In the genomic region with DNA sequence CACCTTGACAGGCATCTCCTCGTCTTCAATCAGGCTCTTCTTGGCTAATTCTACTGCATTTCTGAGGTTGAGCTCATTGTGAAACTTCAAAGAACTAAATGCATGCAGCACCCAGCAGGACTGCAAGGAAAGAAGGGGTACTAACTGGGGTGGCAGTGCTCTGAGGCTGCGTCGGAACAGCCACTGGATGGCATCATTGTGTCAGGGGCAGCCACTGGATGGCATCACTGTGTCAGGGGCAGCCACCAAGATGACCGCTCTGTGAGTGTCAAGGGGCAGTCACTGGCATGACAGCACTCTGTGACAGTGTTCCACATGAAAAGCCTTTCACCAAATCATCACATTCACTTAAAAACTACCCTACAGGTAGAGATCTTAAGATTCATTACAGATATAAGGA, we compare ENCODE assay signal across 21 mouse cellular contexts. TPM values are rescaled to one million over a fixed set of nuclear protein-coding genes. Genes with fewer than 3 reads are reported as not detected.
A peak's percentile ranks its signal among the peaks of the same experiment; 100 is the strongest.
DNase-seq lines count a peak whose midpoint lies in the region; ATAC-seq and TF ChIP-seq lines count a peak whose summit lies in the region.
"Had no signal": no experiment of that assay in that cellular context is flagged by ENCODE, and none has a peak within 500 bp of the region (broad histone marks: within the 10 kb centered on the region; RNA-seq: fewer than 3 reads in every experiment).

No protein-coding gene starts in this region.

- no peak for ATAC-seq in lung, postnatal 0 days
- ATAC-seq: forebrain, embryonic 15.5 days had no signal

- no peak overlapping the region for H3K4me2 ChIP-seq in lung, postnatal 0 days (replicated peaks; ENCODE audit: low read depth, low read length)
- H3K4me2 ChIP-seq: embryonic facial prominence, embryonic 15.5 days; forebrain, embryonic 15.5 days; heart, embryonic 12.5 days; hindbrain, embryonic 13.5 days; kidney, embryonic 15.5 days; liver, embryonic 15.5 days had no signal

- 79% methylated on average over 4 of the region's 4 CpGs for WGBS in lung, postnatal 0 days

- no peak overlapping the region for H3K27ac ChIP-seq in gastrocnemius, adult 2 months
- H3K27ac ChIP-seq in lung, postnatal 0 days (ENCODE audit: low read length), result no peak overlapping the region
- no peak overlapping the region for H3K27ac ChIP-seq in ES-Bruce4 (ENCODE audit: insufficient read depth, low read length)
- H3K27ac ChIP-seq: embryonic facial prominence, embryonic 15.5 days; forebrain, embryonic 15.5 days; hindbrain, embryonic 13.5 days; kidney, embryonic 15.5 days; liver, embryonic 15.5 days had no signal

- no peak overlapping the region for H3K4me3 ChIP-seq in gastrocnemius, adult 2 months
- no peak overlapping the region for H3K4me3 ChIP-seq in lung, postnatal 0 days (ENCODE audit: low read depth, low read length)
- H3K4me3 ChIP-seq in ES-Bruce4 (ENCODE audit: low read depth, low read length), result no peak overlapping the region
- H3K4me3 ChIP-seq: embryonic facial prominence, embryonic 15.5 days; forebrain, embryonic 15.5 days; heart, embryonic 12.5 days; hindbrain, embryonic 13.5 days; kidney, embryonic 15.5 days; liver, embryonic 15.5 days had no signal

- no peaks in the 10 kb centered on the region for H3K9me3 ChIP-seq in lung, postnatal 0 days (ENCODE audit: low read length)
- no peaks in the 10 kb centered on the region for H3K9me3 ChIP-seq in ES-Bruce4 (replicated peaks; ENCODE audit: control insufficient read depth, insufficient read depth, low read length, poor library complexity, severe bottlenecking)
- H3K9me3 ChIP-seq: embryonic facial prominence, embryonic 15.5 days; forebrain, embryonic 15.5 days; heart, embryonic 12.5 days; hindbrain, embryonic 13.5 days; kidney, embryonic 15.5 days; liver, embryonic 15.5 days had no signal

- no peak for TF ChIP-seq POLR2A in ES-Bruce4 (IDR thresholded peaks at IDR 0.05; ENCODE audit: insufficient read depth, low read length)

- DNase-seq in gastrocnemius, adult 2 months, result peak; percentile 18
- no peak for DNase-seq in gastrocnemius, adult 8-10 months (ENCODE audit: low spot score in 2 of 2)
- DNase-seq in kidney, postnatal 10 days, result peak; percentile 6
- no peak for DNase-seq in kidney, adult 11 months
- no peak for DNase-seq in lung, postnatal 0 days (ENCODE audit: low spot score)
- no peak for DNase-seq in lung, adult 18-20 months
- no peak for DNase-seq in right cerebral cortex, postnatal 4 days
- DNase-seq: cerebellum, adult 11 months; cerebellum, adult 9-11 months; gastrocnemius, postnatal 25 days; heart, adult 18-20 months; layer of hippocampus, postnatal 36 days; midbrain, embryonic 14.5 days; thymus, postnatal 36 days had no signal

- H3K4me1 ChIP-seq in lung, postnatal 0 days (ENCODE audit: insufficient read depth, low read depth, low read length), result no peaks in the 10 kb centered on the region
- no peaks in the 10 kb centered on the region for H3K4me1 ChIP-seq in ES-Bruce4 (ENCODE audit: control insufficient read depth, insufficient read depth, low read length)
- H3K4me1 ChIP-seq: embryonic facial prominence, embryonic 15.5 days; forebrain, embryonic 15.5 days; heart, embryonic 12.5 days; hindbrain, embryonic 13.5 days; kidney, embryonic 15.5 days; liver, embryonic 15.5 days had no signal

- no peaks in the 10 kb centered on the region for H3K27me3 ChIP-seq in lung, postnatal 0 days (replicated peaks; ENCODE audit: insufficient read depth, low read length)
- H3K27me3 ChIP-seq in ES-Bruce4 (ENCODE audit: control insufficient read depth, insufficient read depth, low read length, poor library complexity, severe bottlenecking), result no peaks in the 10 kb centered on the region
- H3K27me3 ChIP-seq: embryonic facial prominence, embryonic 15.5 days; forebrain, embryonic 15.5 days; heart, embryonic 12.5 days; hindbrain, embryonic 13.5 days; kidney, embryonic 15.5 days; liver, embryonic 15.5 days had no signal

- intact Hi-C loops in gastrocnemius, adult 2 months (cut with DNase I), result no loop called here

- H3K36me3 ChIP-seq in lung, postnatal 0 days (ENCODE audit: insufficient read depth, low read length), result peaks cover 36% of the 10 kb centered on the region
- peaks cover 28% of the 10 kb centered on the region for H3K36me3 ChIP-seq in ES-Bruce4 (ENCODE audit: control insufficient read depth, insufficient read depth, low read length, poor library complexity, severe bottlenecking)

- no peak for TF ChIP-seq EP300 in lung, postnatal 0 days (IDR thresholded peaks at IDR 0.05)
- no peak for TF ChIP-seq EP300 in ES-Bruce4 (IDR thresholded peaks at IDR 0.05; ENCODE audit: insufficient read depth, low read depth, low read length)

- no peak overlapping the region for H3K9ac ChIP-seq in lung, postnatal 0 days (replicated peaks; ENCODE audit: low read depth)
- no peak overlapping the region for H3K9ac ChIP-seq in ES-Bruce4 (ENCODE audit: low read depth, poor library complexity, severe bottlenecking)
- H3K9ac ChIP-seq: embryonic facial prominence, embryonic 15.5 days; forebrain, embryonic 15.5 days; heart, embryonic 12.5 days; hindbrain, embryonic 13.5 days; kidney, embryonic 15.5 days; liver, embryonic 15.5 days had no signal

- peak; percentile 26 for TF ChIP-seq CTCF in gastrocnemius, adult 2 months (IDR thresholded peaks at IDR 0.05)
- TF ChIP-seq CTCF in lung, postnatal 0 days (IDR thresholded peaks at IDR 0.05), result peak; percentile 47
- TF ChIP-seq CTCF in ES-Bruce4 (IDR thresholded peaks at IDR 0.05; ENCODE audit: low read depth, low read length), result peak; percentile 31

RNA-seq across cellular contexts. Expression of gene Ipo8, which starts 31.5 kb away (rescaled TPM):
- 10 to 100 TPM; 17.7 to 18.0 TPM for total RNA-seq in gastrocnemius, adult 2 months (2021)
- total RNA-seq in gastrocnemius, adult 8-10 months (2022), result 10 to 100 TPM; 15.8 to 20.4 (median 18.1) TPM
- 11.9 and 15.1 TPM in 2 replicates for polyA plus RNA-seq in lung, postnatal 0 days (2015; fragmentation: Nextera tagmentation; extraction: Ambion mirVana)
- polyA plus RNA-seq in ES-Bruce4 (2011; ENCODE audit: insufficient read depth, insufficient read length, low read depth, missing spikeins), result 56.3 and 69.9 TPM in 2 replicates

Comparison
In these comparisons a context has a peak if more than half of its experiments do, and no peak if none do; other contexts are left out.
1. DNase-seq: peak in gastrocnemius, adult 2 months (single experiment) and kidney, postnatal 10 days (single experiment); none in gastrocnemius, adult 8-10 months (0 of 2), kidney, adult 11 months (single experiment), lung, postnatal 0 days (single experiment), lung, adult 18-20 months (0 of 2) and right cerebral cortex, postnatal 4 days (single experiment).
2. Peak in every context shown above with its lines, with median percentiles within 50 percentile points of each other: CTCF ChIP-seq.